Mouse (Mus musculus) embryonic facial prominence, embryonic 15.5 days (tissue): ENCODE data around the gene Gas8. TPM values are rescaled to one million over a fixed set of nuclear protein-coding genes. Genes with fewer than 3 reads are reported as not detected.

ENCODE experiments used
- ATAC-seq: fragments of 200-750 bp; cut with Nextera tagmentation; 2 replicates; pipeline ENCODE4 v1.8.0; 2017; ENCODE audit warnings: low read depth, moderate TSS enrichment; ENCODE audit not compliant: insufficient number of reproducible peaks, low FRiP score, low TSS enrichment
- H3K27ac ChIP-seq: fragments of 300-500 bp; sonication (generic); replicated peaks from 2 replicates; pipeline ENCODE4 v1.5.1; 2015; ENCODE audit warnings: mild to moderate bottlenecking, inconsistent platforms
- H3K27me3 ChIP-seq: fragments of 300-500 bp; sonication (generic); 2 replicates; pipeline ENCODE4 v1.6.1; 2015; ENCODE audit warnings: inconsistent platforms
- H3K36me3 ChIP-seq: fragments of 300-500 bp; sonication (generic); 2 replicates; pipeline ENCODE4 v1.6.1; 2015; ENCODE audit warnings: mild to moderate bottlenecking, inconsistent platforms
- H3K4me1 ChIP-seq: fragments of 300-500 bp; sonication (generic); 2 replicates; pipeline ENCODE4 v1.6.1; 2015; ENCODE audit warnings: inconsistent platforms
- H3K4me2 ChIP-seq: fragments of 300-500 bp; sonication (generic); replicated peaks from 2 replicates; pipeline ENCODE4 v1.6.1; 2015; ENCODE audit warnings: mild to moderate bottlenecking, inconsistent platforms
- H3K4me3 ChIP-seq: fragments of 300-500 bp; sonication (generic); replicated peaks from 2 replicates; pipeline ENCODE4 v1.5.1; 2015; ENCODE audit warnings: mild to moderate bottlenecking, inconsistent platforms
- H3K9ac ChIP-seq: fragments of 300-500 bp; sonication (generic); 2 replicates; pipeline ENCODE4 v1.6.1; 2015; ENCODE audit warnings: inconsistent platforms
- H3K9me3 ChIP-seq: fragments of 300-500 bp; sonication (generic); replicated peaks from 2 replicates; pipeline ENCODE4 v1.6.1; 2016; ENCODE audit warnings: inconsistent platforms
- WGBS: fragments of 180-500 bp; shearing (Covaris S2); methylation state at CpG from one replicate; pipeline ENCODE4 v1.1.7; 2015; 5-methylcytosine and 5-hydroxymethylcytosine counted together
- polyA plus RNA-seq: library from polyadenylated mRNA; unstranded; fragments of >200 nt; fragmentation: Nextera tagmentation; extraction: Ambion mirVana; gene quantifications from 2 replicates; pipeline ENCODE4 v1.2.1, GENCODE M21; 2015

Gene Gas8
- polyA plus RNA-seq, 1 experiment from 2014 or later: 36.7 TPM

- no peaks in the 10 kb centered on the region for H3K4me1 ChIP-seq
- ATAC-seq: no peak
- no peaks in the 10 kb centered on the region for H3K27me3 ChIP-seq
- H3K36me3 ChIP-seq: peaks cover 95% of the 10 kb centered on the region
- H3K9me3 ChIP-seq: no peaks in the 10 kb centered on the region
- H3K9ac ChIP-seq: no peak overlapping the region
- no peak overlapping the region for H3K4me2 ChIP-seq
- no peak overlapping the region for H3K27ac ChIP-seq
- 94% methylated on average over 11 of the region's 11 CpGs for WGBS
- no peak overlapping the region for H3K4me3 ChIP-seq
These were observed 19.1 kb upstream of the Gas8 start for GRCm38 (mm10) chr8:123499556-123499955.

GRCm38 (mm10) chr8:123502192-123502591 lies 16.4 kb upstream of the Gas8 start:
- H3K9ac ChIP-seq: no peak overlapping the region
- no peak for ATAC-seq
- H3K27me3 ChIP-seq: no peaks in the 10 kb centered on the region
- no peak overlapping the region for H3K4me3 ChIP-seq
- peaks cover 94% of the 10 kb centered on the region for H3K36me3 ChIP-seq
- H3K27ac ChIP-seq: no peak overlapping the region
- no peaks in the 10 kb centered on the region for H3K4me1 ChIP-seq
- no peaks in the 10 kb centered on the region for H3K9me3 ChIP-seq
- WGBS: 81% methylated on average over 5 of the region's 5 CpGs
- H3K4me2 ChIP-seq: no peak overlapping the region

- no peak overlapping the region for H3K9ac ChIP-seq
- no peaks in the 10 kb centered on the region for H3K4me1 ChIP-seq
- H3K27me3 ChIP-seq: no peaks in the 10 kb centered on the region
- WGBS: 99% methylated on average over 6 of the region's 6 CpGs
- no peak overlapping the region for H3K4me2 ChIP-seq
- H3K27ac ChIP-seq: no peak overlapping the region
- H3K36me3 ChIP-seq: peaks cover 94% of the 10 kb centered on the region
- no peak for ATAC-seq
- no peaks in the 10 kb centered on the region for H3K9me3 ChIP-seq
- no peak overlapping the region for H3K4me3 ChIP-seq
These were observed 14.7 kb upstream of the Gas8 start for GRCm38 (mm10) chr8:123503801-123504467.

GRCm38 (mm10) chr8:123504591-123505195 lies 13.9 kb upstream of the Gas8 start:
- no peak overlapping the region for H3K4me3 ChIP-seq
- peaks cover 92% of the 10 kb centered on the region for H3K36me3 ChIP-seq
- no peaks in the 10 kb centered on the region for H3K4me1 ChIP-seq
- no peak overlapping the region for H3K4me2 ChIP-seq
- H3K27ac ChIP-seq: no peak overlapping the region
- H3K27me3 ChIP-seq: no peaks in the 10 kb centered on the region
- 90% methylated on average over 9 of the region's 9 CpGs for WGBS
- no peak for ATAC-seq
- H3K9ac ChIP-seq: no peak overlapping the region
- H3K9me3 ChIP-seq: no peaks in the 10 kb centered on the region

GRCm38 (mm10) chr8:123505267-123505666 lies 13.4 kb upstream of the Gas8 start:
- ATAC-seq: no peak
- H3K4me1 ChIP-seq: no peaks in the 10 kb centered on the region
- H3K27me3 ChIP-seq: no peaks in the 10 kb centered on the region
- H3K4me2 ChIP-seq: no peak overlapping the region
- WGBS: 82% methylated on average over 4 of the region's 4 CpGs
- H3K36me3 ChIP-seq: peaks cover 92% of the 10 kb centered on the region
- no peak overlapping the region for H3K4me3 ChIP-seq
- H3K9me3 ChIP-seq: no peaks in the 10 kb centered on the region
- H3K9ac ChIP-seq: no peak overlapping the region
- H3K27ac ChIP-seq: no peak overlapping the region

GRCm38 (mm10) chr8:123505695-123506094 lies 12.9 kb upstream of the Gas8 start:
- H3K27ac ChIP-seq: no peak overlapping the region
- ATAC-seq: no peak
- no peaks in the 10 kb centered on the region for H3K9me3 ChIP-seq
- 82% methylated on average over 9 of the region's 9 CpGs for WGBS
- no peak overlapping the region for H3K4me2 ChIP-seq
- H3K36me3 ChIP-seq: peaks cover 87% of the 10 kb centered on the region
- no peak overlapping the region for H3K4me3 ChIP-seq
- no peak overlapping the region for H3K9ac ChIP-seq
- no peaks in the 10 kb centered on the region for H3K27me3 ChIP-seq
- H3K4me1 ChIP-seq: no peaks in the 10 kb centered on the region

GRCm38 (mm10) chr8:123507153-123507552 lies 11.5 kb upstream of the Gas8 start:
- ATAC-seq: no peak
- Histone ChIP-seq H3K4me1 (no peaks in the 10 kb centered on the region), H3K4me2 (no peak overlapping the region), H3K4me3 (no peak overlapping the region), H3K36me3 (peaks cover 73% of the 10 kb centered on the region), H3K27ac (no peak overlapping the region), H3K9ac (no peak overlapping the region), H3K27me3 (no peaks in the 10 kb centered on the region), H3K9me3 (no peaks in the 10 kb centered on the region)
- WGBS: 94% methylated on average over 5 of the region's 5 CpGs

GRCm38 (mm10) chr8:123510819-123511218 lies 7.8 kb upstream of the Gas8 start:
- Histone ChIP-seq H3K4me3 (no peak overlapping the region), H3K9ac (no peak overlapping the region), H3K4me2 (no peak overlapping the region), H3K27me3 (peaks cover 32% of the 10 kb centered on the region), H3K27ac (no peak overlapping the region), H3K9me3 (no peaks in the 10 kb centered on the region), H3K36me3 (peaks cover 37% of the 10 kb centered on the region), H3K4me1 (peaks cover 14% of the 10 kb centered on the region)
- 69% methylated on average over 5 of the region's 5 CpGs for WGBS
- ATAC-seq: no peak

- H3K9ac ChIP-seq: no peak overlapping the region
- H3K27me3 ChIP-seq: peaks cover 44% of the 10 kb centered on the region
- H3K4me1 ChIP-seq: peaks cover 18% of the 10 kb centered on the region
- ATAC-seq: no peak
- peak overlapping the region; percentile 69 for H3K4me3 ChIP-seq
- no peaks in the 10 kb centered on the region for H3K9me3 ChIP-seq
- no peak overlapping the region for H3K27ac ChIP-seq
- H3K36me3 ChIP-seq: peaks cover 10% of the 10 kb centered on the region; the same call in 1 of the 2 replicates
- peak overlapping the region; percentile 100 for H3K4me2 ChIP-seq
- 8% methylated on average over 9 of the region's 9 CpGs for WGBS
These were observed 4.5 kb upstream of the Gas8 start for GRCm38 (mm10) chr8:123514136-123514535.

GRCm38 (mm10) chr8:123514781-123515539 lies 3.7 kb upstream of the Gas8 start, which contains the start of gene Dbndd1:
TSS of gene Dbndd1 (minus strand) at chr8:123515463.
- peak within 1 kb of the TSS; percentile 69 for H3K4me3 ChIP-seq
- H3K36me3 ChIP-seq: 0 out of 2 replicates have a peak, but pooled peaks cover 2% of the 10 kb centered on the region
- peak within 1 kb of the TSS; percentile 100 for H3K4me2 ChIP-seq
- H3K27ac ChIP-seq: no peak within 1 kb of the TSS; the same call in 1 of the 2 replicates
- 1% methylated on average over 53 of the region's 63 CpGs for WGBS
- peak; percentile 52 for ATAC-seq
- no peaks in the 10 kb centered on the region for H3K9me3 ChIP-seq
- H3K27me3 ChIP-seq: peaks cover 44% of the 10 kb centered on the region
- H3K9ac ChIP-seq: peak within 1 kb of the TSS; percentile 53
- H3K4me1 ChIP-seq: peaks cover 25% of the 10 kb centered on the region

- Histone ChIP-seq H3K27ac (no peak overlapping the region), H3K4me2 (peak overlapping the region; percentile 100), H3K4me1 (peaks cover 25% of the 10 kb centered on the region), H3K27me3 (peaks cover 44% of the 10 kb centered on the region), H3K9ac (no peak overlapping the region), H3K9me3 (no peaks in the 10 kb centered on the region), H3K36me3 (peaks cover 3% of the 10 kb centered on the region), H3K4me3 (peak overlapping the region; percentile 69)
- no peak; the same call in 1 of the 2 replicates for ATAC-seq
- 0% methylated on average over 10 of the region's 11 CpGs for WGBS
These were observed 3.1 kb upstream of the Gas8 start for GRCm38 (mm10) chr8:123515540-123515897.
